In the genomic region with DNA sequence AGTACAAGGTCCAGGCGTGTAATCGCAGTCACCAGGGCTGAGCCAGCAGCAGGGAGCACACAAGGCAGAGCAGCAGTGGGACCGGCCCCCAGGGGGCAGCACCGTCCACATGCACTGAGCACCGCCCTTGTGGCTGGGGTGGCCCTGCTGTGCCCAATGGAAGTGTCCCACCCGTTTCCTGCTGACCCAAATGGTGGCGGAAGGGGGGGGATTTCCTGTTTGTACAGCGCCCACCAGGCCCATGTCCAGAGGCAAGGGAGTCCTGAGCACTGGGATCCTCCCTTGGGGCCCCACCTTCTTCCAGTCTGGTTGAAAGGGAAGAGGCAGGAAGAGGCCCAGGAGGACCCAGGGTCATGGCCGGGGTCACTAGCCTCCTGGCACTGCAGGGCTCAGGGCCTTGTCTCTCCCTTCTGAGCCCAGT, we compare ENCODE assay signal across 7 mouse cellular contexts. TPM values are rescaled to one million over a fixed set of nuclear protein-coding genes. Genes with fewer than 3 reads are reported as not detected.
DNase-seq lines count a peak whose midpoint lies in the region; ATAC-seq and TF ChIP-seq lines count a peak whose summit lies in the region.

No protein-coding gene starts in this region.

- H3K36me3 ChIP-seq in kidney, embryonic 14.5 days (ENCODE audit: control insufficient read depth, insufficient read depth, low read length) = peaks cover 25% of the 10 kb centered on the region; the same call in 1 of the 2 replicates
- H3K36me3 ChIP-seq in lung, postnatal 0 days (ENCODE audit: insufficient read depth, low read length) = peaks cover 10% of the 10 kb centered on the region; the same call in 1 of the 2 replicates

- peak; percentile 58 for ATAC-seq in kidney, embryonic 14.5 days (ENCODE audit: low FRiP score, low TSS enrichment)
- ATAC-seq in lung, postnatal 0 days = peak; percentile 73

- 15% methylated on average over 8 of the region's 9 CpGs for WGBS in kidney, embryonic 14.5 days
- WGBS in lung, postnatal 0 days = 20% methylated on average over 9 of the region's 9 CpGs

- H3K4me2 ChIP-seq in kidney, embryonic 14.5 days (replicated peaks; ENCODE audit: low read depth, low read length) = no peak overlapping the region
- H3K4me2 ChIP-seq in lung, postnatal 0 days (replicated peaks; ENCODE audit: low read depth, low read length) = peak overlapping the region; percentile 22; the same call in 1 of the 2 replicates

- TF ChIP-seq EP300 in lung, postnatal 0 days (IDR thresholded peaks at IDR 0.05) = peak; percentile 96

- peak; percentile 99 for TF ChIP-seq CTCF in lung, postnatal 0 days (IDR thresholded peaks at IDR 0.05)

- H3K4me3 ChIP-seq in kidney, embryonic 14.5 days (ENCODE audit: low read length) = no peak overlapping the region
- H3K4me3 ChIP-seq in lung, postnatal 0 days (ENCODE audit: low read depth, low read length) = no peak overlapping the region

- no peaks in the 10 kb centered on the region for H3K27me3 ChIP-seq in kidney, embryonic 14.5 days (ENCODE audit: control insufficient read depth, insufficient read depth, low read length)
- no peaks in the 10 kb centered on the region for H3K27me3 ChIP-seq in lung, postnatal 0 days (replicated peaks; ENCODE audit: insufficient read depth, low read length)

- no peaks in the 10 kb centered on the region for H3K9me3 ChIP-seq in kidney, embryonic 14.5 days (ENCODE audit: control insufficient read depth, low read length)
- H3K9me3 ChIP-seq in lung, postnatal 0 days (ENCODE audit: low read length) = no peaks in the 10 kb centered on the region

- DNase-seq in CD8-positive naive resting alpha-beta T cell, adult 2 months (ENCODE audit: low read depth in 2 of 2, low spot score in 2 of 2) = peak; percentile 42 to 60
- peak; percentile 82 to 89 for DNase-seq in adrenal gland, adult 18-20 months (ENCODE audit: low spot score in 2 of 2)
- DNase-seq in embryo, embryonic 9.5 days (ENCODE audit: extremely low spot score) = peak; percentile 83
- DNase-seq in heart, adult 9 months (ENCODE audit: low spot score in 2 of 2) = peak; percentile 90 to 95
- DNase-seq in lung, postnatal 0 days (ENCODE audit: low spot score) = peak; percentile 92
- DNase-seq in skeletal muscle tissue, adult 2 months (ENCODE audit: low read depth, low spot score) = peak; percentile 91

- H3K4me1 ChIP-seq in kidney, embryonic 14.5 days (ENCODE audit: control insufficient read depth, insufficient read depth, low read length) = peaks cover 75% of the 10 kb centered on the region
- H3K4me1 ChIP-seq in lung, postnatal 0 days (ENCODE audit: insufficient read depth, low read depth, low read length) = peaks cover 45% of the 10 kb centered on the region

- H3K27ac ChIP-seq in kidney, embryonic 14.5 days (ENCODE audit: low read depth, low read length) = peak overlapping the region; percentile 13; the same call in 1 of the 2 replicates
- peak overlapping the region; percentile 81 for H3K27ac ChIP-seq in lung, postnatal 0 days (ENCODE audit: low read length)

- H3K9ac ChIP-seq in kidney, embryonic 14.5 days (ENCODE audit: low read depth, low read length) = no peak overlapping the region
- H3K9ac ChIP-seq in lung, postnatal 0 days (replicated peaks; ENCODE audit: low read depth) = no peak overlapping the region

RNA-seq across cellular contexts. Expression of gene Smim24, which starts 16.0 kb away (rescaled TPM):
- 1 to 10 TPM; 1.1 to 1.2 TPM for total RNA-seq in adrenal gland, adult 18-20 months (2021)
- polyA plus RNA-seq in kidney, embryonic 14.5 days (2014; fragmentation: Nextera tagmentation; extraction: Ambion mirVana) = 14.9 and 16.4 TPM in 2 replicates
- 3.1 and 3.6 TPM in 2 replicates for polyA plus RNA-seq in lung, postnatal 0 days (2015; fragmentation: Nextera tagmentation; extraction: Ambion mirVana)

RNA-seq across cellular contexts. Expression of gene Gm48552, which starts 20.1 kb away (rescaled TPM):
- total RNA-seq in adrenal gland, adult 18-20 months (2021) = 1 to 10 TPM; 1.4 to 2.6 TPM
- 0.61 and 1.5 TPM in 2 replicates for polyA plus RNA-seq in kidney, embryonic 14.5 days (2014; fragmentation: Nextera tagmentation; extraction: Ambion mirVana)
- 0.20 and 0.63 TPM in 2 replicates for polyA plus RNA-seq in lung, postnatal 0 days (2015; fragmentation: Nextera tagmentation; extraction: Ambion mirVana)

RNA-seq across cellular contexts. Expression of gene Gm48551, which starts 24.6 kb away (rescaled TPM):
- total RNA-seq in adrenal gland, adult 18-20 months (2021) = 1 to 10 TPM; 1.5 to 1.9 TPM
- polyA plus RNA-seq in kidney, embryonic 14.5 days (2014; fragmentation: Nextera tagmentation; extraction: Ambion mirVana) = 3.5 and 3.8 TPM in 2 replicates
- polyA plus RNA-seq in lung, postnatal 0 days (2015; fragmentation: Nextera tagmentation; extraction: Ambion mirVana) = 2.4 and 3.0 TPM in 2 replicates

RNA-seq across cellular contexts. Expression of gene Dohh, which starts 24.7 kb away (rescaled TPM):
- 10 to 100 TPM; 49.1 to 50.5 TPM for total RNA-seq in adrenal gland, adult 18-20 months (2021)
- polyA plus RNA-seq in kidney, embryonic 14.5 days (2014; fragmentation: Nextera tagmentation; extraction: Ambion mirVana) = 59.2 and 73.9 TPM in 2 replicates
- 49.4 and 55.2 TPM in 2 replicates for polyA plus RNA-seq in lung, postnatal 0 days (2015; fragmentation: Nextera tagmentation; extraction: Ambion mirVana)

RNA-seq across cellular contexts. Expression of gene Fzr1, which starts 30.6 kb away (rescaled TPM):
- 10 to 100 TPM; 35.1 to 35.2 TPM for total RNA-seq in adrenal gland, adult 18-20 months (2021)
- polyA plus RNA-seq in kidney, embryonic 14.5 days (2014; fragmentation: Nextera tagmentation; extraction: Ambion mirVana) = 101 and 108 TPM in 2 replicates
- 39.5 and 39.7 TPM in 2 replicates for polyA plus RNA-seq in lung, postnatal 0 days (2015; fragmentation: Nextera tagmentation; extraction: Ambion mirVana)
